Mouse (Mus musculus): ENCODE data around the gene Nynrin. TPM values are rescaled to one million over a fixed set of nuclear protein-coding genes. Genes with fewer than 3 reads are reported as not detected.
A peak's percentile ranks its signal among the peaks of the same experiment; 100 is the strongest.

Gene Nynrin
- 1 to 10 TPM; 1.2 to 3.6 (median 1.9) TPM for total RNA-seq (2022)

GRCm38 (mm10) chr14:55853621-55854285 lies at the start of gene Nynrin:
TSS of gene Nynrin (plus strand) at chr14:55854010.
- peak; percentile 13 to 37 for DNase-seq (ENCODE audit: low spot score in 2 of 2)

GRCm38 (mm10) chr14:55814885-55815284 lies 38.9 kb upstream of the Nynrin start:
- DNase-seq (ENCODE audit: low spot score in 2 of 2): peak; percentile 71 to 74

GRCm38 (mm10) chr14:55815310-55815751 lies 38.5 kb upstream of the Nynrin start:
- peak; percentile 43 to 62 for DNase-seq (ENCODE audit: low spot score in 2 of 2)

GRCm38 (mm10) chr14:55819845-55820405 lies 33.9 kb upstream of the Nynrin start:
- no peak for DNase-seq (ENCODE audit: low spot score in 2 of 2)

GRCm38 (mm10) chr14:55820576-55820975 lies 33.2 kb upstream of the Nynrin start:
- no peak for DNase-seq (ENCODE audit: low spot score in 2 of 2)

- DNase-seq (ENCODE audit: low spot score in 2 of 2): peak; percentile 52 to 73
These were observed 31.3 kb upstream of the Nynrin start for GRCm38 (mm10) chr14:55822435-55822990.

GRCm38 (mm10) chr14:55822991-55823762 lies 30.6 kb upstream of the Nynrin start, which contains the start of gene Nfatc4:
TSS of gene Nfatc4 (plus strand) at chr14:55823144.
- peak; percentile 76 to 87 for DNase-seq (ENCODE audit: low spot score in 2 of 2)

GRCm38 (mm10) chr14:55824001-55824480 lies 29.8 kb upstream of the Nynrin start:
- peak in 1 of 2 experiments; percentile 18 for DNase-seq (ENCODE audit: low spot score in 2 of 2)

- DNase-seq (ENCODE audit: low spot score in 2 of 2): peak in 1 of 2 experiments; percentile 45
These were observed 29.2 kb upstream of the Nynrin start for GRCm38 (mm10) chr14:55824481-55825215.

- peak in 1 of 2 experiments; percentile 54 for DNase-seq (ENCODE audit: low spot score in 2 of 2)
These were observed 28.4 kb upstream of the Nynrin start for GRCm38 (mm10) chr14:55825216-55826051.

- DNase-seq (ENCODE audit: low spot score in 2 of 2): no peak
These were observed 27.7 kb upstream of the Nynrin start for GRCm38 (mm10) chr14:55826142-55826541.

GRCm38 (mm10) chr14:55826551-55827340 lies 27.1 kb upstream of the Nynrin start:
- DNase-seq (ENCODE audit: low spot score in 2 of 2): no peak

- no peak for DNase-seq (ENCODE audit: low spot score in 2 of 2)
These were observed 25.0 kb upstream of the Nynrin start for GRCm38 (mm10) chr14:55828716-55829263.

GRCm38 (mm10) chr14:55829854-55830253 lies 24.0 kb upstream of the Nynrin start:
- DNase-seq (ENCODE audit: low spot score in 2 of 2): no peak

- no peak for DNase-seq (ENCODE audit: low spot score in 2 of 2)
These were observed 23.5 kb upstream of the Nynrin start for GRCm38 (mm10) chr14:55830331-55830730.

- DNase-seq (ENCODE audit: low spot score in 2 of 2): no peak
These were observed 20.7 kb upstream of the Nynrin start for GRCm38 (mm10) chr14:55833126-55833525.

GRCm38 (mm10) chr14:55834808-55835533 lies 18.8 kb upstream of the Nynrin start:
- DNase-seq (ENCODE audit: low spot score in 2 of 2): no peak

GRCm38 (mm10) chr14:55838312-55838711 lies 15.5 kb upstream of the Nynrin start:
- no peak for DNase-seq (ENCODE audit: low spot score in 2 of 2)

Measured in gastrocnemius, adult 8-10 months (tissue).